Mouse (Mus musculus): ENCODE data around the gene Cbl. TPM values are rescaled to one million over a fixed set of nuclear protein-coding genes. Genes with fewer than 3 reads are reported as not detected.
A peak's percentile ranks its signal among the peaks of the same experiment; 100 is the strongest.

Gene Cbl
- polyA plus RNA-seq, 1 experiment, result 8.2 TPM

DNA sequence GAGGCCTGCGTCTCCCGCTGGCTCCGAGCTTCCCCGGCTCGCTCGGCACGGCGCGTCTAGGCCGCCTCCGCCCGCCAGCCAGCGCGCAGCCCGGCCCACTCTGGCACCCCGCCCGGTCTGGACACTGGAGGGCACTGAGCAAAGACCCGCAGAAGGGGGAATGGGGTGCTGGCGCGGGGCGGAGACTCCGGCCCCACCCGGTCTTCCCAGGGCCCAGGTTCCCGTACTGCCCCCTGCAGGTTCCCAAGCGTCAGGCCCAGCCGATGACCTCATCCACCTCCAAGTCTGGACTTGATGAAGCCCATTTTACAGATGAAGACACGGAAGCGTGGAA lies 34.1 kb upstream of the Cbl start:
- peak; percentile 54 for TF ChIP-seq CTCF (IDR thresholded peaks at IDR 0.05; ENCODE audit: control insufficient read depth, insufficient read depth, insufficient read length)
- TF ChIP-seq CEBPB (IDR thresholded peaks at IDR 0.05; ENCODE audit: low read depth), result no peak
- Histone ChIP-seq H3K4me3 (ENCODE audit: insufficient read depth, poor library complexity, severe bottlenecking) (peak overlapping the region; percentile 6), H3K27me3 (ENCODE audit: control insufficient read depth, insufficient read depth, insufficient read length) (no peaks in the 10 kb centered on the region), H3K36me3 (ENCODE audit: control insufficient read depth, insufficient read depth) (no peaks in the 10 kb centered on the region), H3K79me3 (ENCODE audit: low read depth) (no peaks in the 10 kb centered on the region), H3K79me2 (ENCODE audit: control insufficient read depth, insufficient read depth) (no peaks in the 10 kb centered on the region), H3ac (ENCODE audit: control insufficient read depth, insufficient read length, low read depth) (peak overlapping the region; percentile 79)

DNA sequence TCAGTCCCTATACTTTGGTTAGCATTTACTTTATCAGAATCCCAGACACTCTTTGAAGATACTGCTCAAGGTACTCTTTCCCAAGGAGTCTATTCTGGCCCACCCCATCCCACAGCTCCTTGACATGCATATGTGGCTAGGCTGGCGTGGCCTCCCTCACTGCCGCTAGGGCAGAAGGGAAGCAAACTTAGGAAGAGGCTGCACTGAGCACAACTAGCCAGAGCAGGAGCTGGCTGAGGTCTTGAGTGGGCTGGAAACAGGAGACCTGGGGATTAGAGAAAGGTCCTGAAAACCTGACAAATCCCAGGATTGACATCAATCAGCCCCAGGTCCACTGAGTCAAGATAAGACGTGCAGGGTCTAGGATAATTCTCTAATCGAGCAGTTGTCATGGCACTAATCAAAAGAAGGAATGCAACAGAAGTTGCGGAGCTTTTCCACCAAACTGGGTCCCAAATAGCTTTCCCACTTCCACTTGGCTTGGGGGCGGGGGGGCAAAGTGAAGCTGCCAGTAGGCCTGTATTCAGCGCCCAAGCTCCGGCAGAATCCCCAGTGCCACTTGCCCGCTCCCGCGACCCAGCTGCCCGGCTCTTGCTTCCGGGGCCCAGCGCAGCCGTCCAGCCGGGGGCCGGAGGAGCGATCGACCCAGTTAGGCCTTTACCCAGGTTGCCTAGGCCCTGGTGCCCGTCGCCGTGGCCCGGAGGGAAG lies 33.6 kb upstream of the Cbl start:
- Histone ChIP-seq H3K79me3 (ENCODE audit: low read depth) (no peaks in the 10 kb centered on the region), H3K36me3 (ENCODE audit: control insufficient read depth, insufficient read depth) (no peaks in the 10 kb centered on the region), H3K27me3 (ENCODE audit: control insufficient read depth, insufficient read depth, insufficient read length) (no peaks in the 10 kb centered on the region), H3K79me2 (ENCODE audit: control insufficient read depth, insufficient read depth) (no peaks in the 10 kb centered on the region), H3ac (ENCODE audit: control insufficient read depth, insufficient read length, low read depth) (peak overlapping the region; percentile 79), H3K4me3 (ENCODE audit: insufficient read depth, poor library complexity, severe bottlenecking) (peak overlapping the region; percentile 6)
- no peak for TF ChIP-seq CEBPB (IDR thresholded peaks at IDR 0.05; ENCODE audit: low read depth)
- TF ChIP-seq USF1 (IDR thresholded peaks at IDR 0.05; ENCODE audit: low read depth), result no peak
- no peak for TF ChIP-seq MAX (IDR thresholded peaks at IDR 0.05)
- TF ChIP-seq CTCF (IDR thresholded peaks at IDR 0.05; ENCODE audit: control insufficient read depth, insufficient read depth, insufficient read length), result no peak
- no peak for TF ChIP-seq FOSL1 (IDR thresholded peaks at IDR 0.05; ENCODE audit: insufficient read depth, low read length, poor library complexity, severe bottlenecking)
- TF ChIP-seq MYOD1 (IDR thresholded peaks at IDR 0.05; ENCODE audit: control insufficient read depth, insufficient read length, low read depth), result no peak
- TF ChIP-seq MYOG (IDR thresholded peaks at IDR 0.05; ENCODE audit: control insufficient read depth, extremely low read depth, insufficient read length), result no peak

DNA sequence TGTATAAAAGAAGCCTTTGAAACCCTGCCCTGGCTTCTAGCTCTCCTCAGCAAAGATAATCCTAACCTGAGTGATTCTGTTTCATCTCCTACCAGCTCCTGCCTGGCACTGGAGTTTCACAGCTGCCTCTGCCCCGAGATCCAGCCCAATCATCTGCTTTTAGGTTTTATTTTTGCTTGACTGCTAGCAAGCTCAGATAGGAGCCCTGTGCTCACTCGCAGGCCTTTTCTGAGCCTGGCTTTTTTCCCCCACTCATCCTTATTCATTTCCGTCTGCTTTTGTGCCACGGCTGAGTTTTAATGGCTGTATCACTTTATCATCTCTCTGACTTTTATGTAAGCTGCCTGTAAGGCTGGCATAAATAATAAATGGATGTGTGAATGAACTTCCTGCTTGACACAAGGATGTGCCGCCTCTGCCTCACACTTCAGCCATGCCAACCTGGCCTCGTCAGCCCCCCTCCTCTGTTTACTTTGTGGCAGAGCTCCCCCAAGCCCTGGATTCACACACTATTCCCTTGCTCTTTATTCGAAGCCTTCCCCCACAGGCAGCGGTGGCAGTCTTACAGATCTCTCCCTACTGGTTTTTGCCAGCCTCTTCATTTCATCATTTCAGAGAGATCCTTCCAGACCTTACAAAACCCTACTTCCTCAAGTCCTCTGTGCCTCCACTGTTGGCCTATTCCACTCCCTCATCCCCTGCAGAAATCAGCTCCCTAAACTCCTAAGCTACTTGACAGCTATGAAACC lies 32.8 kb upstream of the Cbl start:
- Histone ChIP-seq H3K27me3 (ENCODE audit: control insufficient read depth, insufficient read depth, insufficient read length) (no peaks in the 10 kb centered on the region), H3K36me3 (ENCODE audit: control insufficient read depth, insufficient read depth) (no peaks in the 10 kb centered on the region), H3K79me3 (ENCODE audit: low read depth) (no peaks in the 10 kb centered on the region), H3K79me2 (ENCODE audit: control insufficient read depth, insufficient read depth) (no peaks in the 10 kb centered on the region), H3ac (ENCODE audit: control insufficient read depth, insufficient read length, low read depth) (no peak overlapping the region), H3K4me3 (ENCODE audit: insufficient read depth, poor library complexity, severe bottlenecking) (no peak overlapping the region)
- no peak for TF ChIP-seq FOSL1 (IDR thresholded peaks at IDR 0.05; ENCODE audit: insufficient read depth, low read length, poor library complexity, severe bottlenecking)
- TF ChIP-seq USF1 (IDR thresholded peaks at IDR 0.05; ENCODE audit: low read depth), result no peak
- TF ChIP-seq MYOD1 (IDR thresholded peaks at IDR 0.05; ENCODE audit: control insufficient read depth, insufficient read length, low read depth), result no peak
- TF ChIP-seq MYOG (IDR thresholded peaks at IDR 0.05; ENCODE audit: control insufficient read depth, extremely low read depth, insufficient read length), result no peak
- TF ChIP-seq CTCF (IDR thresholded peaks at IDR 0.05; ENCODE audit: control insufficient read depth, insufficient read depth, insufficient read length), result no peak
- TF ChIP-seq CEBPB (IDR thresholded peaks at IDR 0.05; ENCODE audit: low read depth), result no peak
- no peak for TF ChIP-seq MAX (IDR thresholded peaks at IDR 0.05)

- Histone ChIP-seq H3K79me3 (ENCODE audit: low read depth) (no peaks in the 10 kb centered on the region), H3K79me2 (ENCODE audit: control insufficient read depth, insufficient read depth) (no peaks in the 10 kb centered on the region), H3K36me3 (ENCODE audit: control insufficient read depth, insufficient read depth) (no peaks in the 10 kb centered on the region), H3K27me3 (ENCODE audit: control insufficient read depth, insufficient read depth, insufficient read length) (no peaks in the 10 kb centered on the region), H3ac (ENCODE audit: control insufficient read depth, insufficient read length, low read depth) (no peak overlapping the region), H3K4me3 (ENCODE audit: insufficient read depth, poor library complexity, severe bottlenecking) (no peak overlapping the region)
- TF ChIP-seq CTCF (IDR thresholded peaks at IDR 0.05; ENCODE audit: control insufficient read depth, insufficient read depth, insufficient read length), result no peak
- TF ChIP-seq MYOG (IDR thresholded peaks at IDR 0.05; ENCODE audit: control insufficient read depth, extremely low read depth, insufficient read length), result no peak
- TF ChIP-seq FOSL1 (IDR thresholded peaks at IDR 0.05; ENCODE audit: insufficient read depth, low read length, poor library complexity, severe bottlenecking), result no peak
- TF ChIP-seq MAX (IDR thresholded peaks at IDR 0.05), result no peak
- no peak for TF ChIP-seq CEBPB (IDR thresholded peaks at IDR 0.05; ENCODE audit: low read depth)
- no peak for TF ChIP-seq MYOD1 (IDR thresholded peaks at IDR 0.05; ENCODE audit: control insufficient read depth, insufficient read length, low read depth)
- no peak for TF ChIP-seq USF1 (IDR thresholded peaks at IDR 0.05; ENCODE audit: low read depth)
Measured at GRCm38 (mm10) chr9:44261388-44261787, 27.5 kb upstream of the Cbl start.

- TF ChIP-seq CTCF (IDR thresholded peaks at IDR 0.05; ENCODE audit: control insufficient read depth, insufficient read depth, insufficient read length), result no peak
- TF ChIP-seq MYOG (IDR thresholded peaks at IDR 0.05; ENCODE audit: control insufficient read depth, extremely low read depth, insufficient read length), result no peak
- no peak for TF ChIP-seq MYOD1 (IDR thresholded peaks at IDR 0.05; ENCODE audit: control insufficient read depth, insufficient read length, low read depth)
- TF ChIP-seq USF1 (IDR thresholded peaks at IDR 0.05; ENCODE audit: low read depth), result no peak
- TF ChIP-seq CEBPB (IDR thresholded peaks at IDR 0.05; ENCODE audit: low read depth), result no peak
- TF ChIP-seq MAX (IDR thresholded peaks at IDR 0.05), result no peak
- no peak for TF ChIP-seq FOSL1 (IDR thresholded peaks at IDR 0.05; ENCODE audit: insufficient read depth, low read length, poor library complexity, severe bottlenecking)
Measured at GRCm38 (mm10) chr9:44259014-44259413, 25.2 kb upstream of the Cbl start.

More at GRCm38 (mm10) chr9:44259014-44259413, 25.2 kb upstream of the Cbl start:
- Histone ChIP-seq H3ac (ENCODE audit: control insufficient read depth, insufficient read length, low read depth) (no peak overlapping the region), H3K79me3 (ENCODE audit: low read depth) (no peaks in the 10 kb centered on the region), H3K79me2 (ENCODE audit: control insufficient read depth, insufficient read depth) (no peaks in the 10 kb centered on the region), H3K27me3 (ENCODE audit: control insufficient read depth, insufficient read depth, insufficient read length) (no peaks in the 10 kb centered on the region), H3K36me3 (ENCODE audit: control insufficient read depth, insufficient read depth) (no peaks in the 10 kb centered on the region), H3K4me3 (ENCODE audit: insufficient read depth, poor library complexity, severe bottlenecking) (no peak overlapping the region)

All from C2C12 (cell line).